13 mouse cellular contexts compared by ENCODE assay signal in the genomic region with DNA sequence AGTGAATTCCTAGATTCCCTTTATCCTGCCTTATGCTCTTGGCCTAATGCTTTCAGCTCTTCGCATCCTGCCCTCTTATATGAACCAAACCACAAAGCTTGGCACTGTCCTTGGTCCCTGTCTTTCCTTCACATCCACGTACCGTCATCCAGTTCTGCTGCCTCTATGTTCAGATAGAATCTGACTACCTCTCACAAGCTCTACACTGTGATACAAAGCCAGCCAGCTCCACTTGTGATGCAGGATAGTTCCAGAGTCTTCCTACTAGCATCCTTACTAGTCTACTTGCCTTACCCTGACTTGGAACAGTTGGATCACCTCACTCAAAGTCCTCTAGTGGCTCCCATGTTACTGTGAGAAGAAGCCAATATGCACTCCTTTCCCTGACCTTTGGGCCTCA. TPM values are rescaled to one million over a fixed set of nuclear protein-coding genes. Genes with fewer than 3 reads are reported as not detected.
DNase-seq lines count a peak whose midpoint lies in the region; ATAC-seq and TF ChIP-seq lines count a peak whose summit lies in the region.
"Had no signal": no experiment of that assay in that cellular context is flagged by ENCODE, and none has a peak within 500 bp of the region (broad histone marks: within the 10 kb centered on the region; RNA-seq: fewer than 3 reads in every experiment).

No protein-coding gene starts in this region.

- no peak for TF ChIP-seq CTCF in liver, adult 2 months (IDR thresholded peaks at IDR 0.05; ENCODE audit: low read depth, low read length)

- DNase-seq in heart, adult 11 months: peak; percentile 78
- no peak for DNase-seq in heart, postnatal 10 days
- no peak for DNase-seq in liver, adult 2 months (ENCODE audit: extremely low read depth, low read depth, low spot score)
- no peak for DNase-seq in liver, embryonic 11.5 days (ENCODE audit: low spot score)
- DNase-seq in testis, postnatal 10 days (ENCODE audit: low spot score): peak; percentile 19
- DNase-seq in testis, postnatal 14 days (ENCODE audit: low spot score): no peak
- DNase-seq in spleen, adult 12 weeks (ENCODE audit: low spot score): no peak

- TF ChIP-seq POLR2A in liver, adult 2 months (IDR thresholded peaks at IDR 0.05; ENCODE audit: extremely low read depth, insufficient read depth, low read length): no peak

- peaks cover 10% of the 10 kb centered on the region; the same call in 1 of the 2 replicates for H3K79me2 ChIP-seq in liver, adult 2 months (ENCODE audit: control insufficient read depth, insufficient read depth, low read length)

- 0 out of 2 replicates have a peak overlapping the region, but pooled peaks have one; percentile 3 for H3K9ac ChIP-seq in liver, adult 2 months (ENCODE audit: low read depth, low read length)
- H3K9ac ChIP-seq in liver, embryonic 11.5 days (ENCODE audit: low read depth, low read length): no peak overlapping the region

- no peak overlapping the region for H3K4me2 ChIP-seq in liver, embryonic 11.5 days

- H3K27ac ChIP-seq in liver, adult 2 months (replicated peaks; ENCODE audit: insufficient read depth, low read depth, low read length): peak overlapping the region; percentile 43
- H3K27ac ChIP-seq in liver, embryonic 11.5 days (ENCODE audit: low read depth, low read length): no peak overlapping the region

- peaks cover 17% of the 10 kb centered on the region for H3K4me1 ChIP-seq in liver, adult 2 months (ENCODE audit: control insufficient read depth, insufficient read depth, low read length)
- peaks cover 13% of the 10 kb centered on the region for H3K4me1 ChIP-seq in liver, embryonic 11.5 days (replicated peaks; ENCODE audit: control insufficient read depth, insufficient read depth, low read length)

- no peak overlapping the region for H3K4me3 ChIP-seq in liver, adult 2 months (ENCODE audit: insufficient read depth, low read depth, low read length)
- no peak overlapping the region for H3K4me3 ChIP-seq in liver, embryonic 11.5 days (ENCODE audit: low read depth, low read length)

- H3K27me3 ChIP-seq in liver, adult 2 months (ENCODE audit: control insufficient read depth, insufficient read depth, low read length): no peaks in the 10 kb centered on the region
- H3K27me3 ChIP-seq in liver, embryonic 11.5 days (replicated peaks; ENCODE audit: control insufficient read depth, insufficient read depth, low read length): no peaks in the 10 kb centered on the region

- peaks cover 7% of the 10 kb centered on the region for H3K36me3 ChIP-seq in liver, adult 2 months (ENCODE audit: control insufficient read depth, insufficient read depth, low read length)
- H3K36me3 ChIP-seq in liver, embryonic 11.5 days (ENCODE audit: control insufficient read depth, insufficient read depth, low read length): peaks cover under 1% of the 10 kb centered on the region; the same call in 1 of the 2 replicates

- H3K9me3 ChIP-seq in liver, embryonic 11.5 days (ENCODE audit: control insufficient read depth, low read length): no peaks in the 10 kb centered on the region

- 67% methylated on average over 3 of the region's 3 CpGs for WGBS in liver, adult 2 months
- 93% methylated on average over 3 of the region's 3 CpGs for WGBS in liver, embryonic 11.5 days

- intact Hi-C loops in heart, postnatal 10 days (cut with DNase I): no loop called here

- ATAC-seq in liver, embryonic 11.5 days (replicated peaks; ENCODE audit: low FRiP score): no peak
- ATAC-seq in inflammation-experienced regulatory T-cells, adult 6 months: no peak

RNA-seq across cellular contexts. Expression of a gene that starts 2.4 kb away (rescaled TPM):
- 100 to 1,000 TPM; 213 to 228 TPM for total RNA-seq in heart, postnatal 10 days (2021)
- 28.0 and 30.0 TPM in 2 replicates for total RNA-seq in liver, adult 2 months (2014; rRNA removed)
- polyA plus RNA-seq in liver, adult 2 months (2012; rRNA removed): 47.6 and 56.5 TPM in 2 replicates
- polyA plus RNA-seq in liver, embryonic 11.5 days (2014; fragmentation: Nextera tagmentation; extraction: Ambion mirVana): 12.7 and 13.2 TPM in 2 replicates
- 10 to 100 TPM; 10.9 to 18.7 (median 17.1) TPM for polyA plus RNA-seq in inflammation-experienced regulatory T-cells, adult 6 months (2017; shearing (Covaris generic))

RNA-seq across cellular contexts. Expression of a gene that starts 8.4 kb away (rescaled TPM):
- total RNA-seq in heart, postnatal 10 days (2021): 10 to 100 TPM; 44.2 to 48.1 TPM
- total RNA-seq in liver, adult 2 months (2014; rRNA removed): 17.9 and 20.1 TPM in 2 replicates
- 2.5 and 4.6 TPM in 2 replicates for polyA plus RNA-seq in liver, adult 2 months (2012; rRNA removed)
- polyA plus RNA-seq in liver, embryonic 11.5 days (2014; fragmentation: Nextera tagmentation; extraction: Ambion mirVana): 90.6 and 97.6 TPM in 2 replicates
- polyA plus RNA-seq in inflammation-experienced regulatory T-cells, adult 6 months (2017; shearing (Covaris generic)): 100 to 1,000 TPM; 117 to 168 (median 166) TPM

RNA-seq across cellular contexts. Expression of a gene that starts 48.5 kb away (rescaled TPM):
- total RNA-seq in heart, postnatal 10 days (2021): not detected
- total RNA-seq in liver, adult 2 months (2014; rRNA removed): 0.67 TPM in 1 of 2 replicates, not detected in the other
- polyA plus RNA-seq in liver, adult 2 months (2012; rRNA removed): 0.16 and 0.49 TPM in 2 replicates
- 0.40 TPM in 1 of 2 replicates, not detected in the other for polyA plus RNA-seq in liver, embryonic 11.5 days (2014; fragmentation: Nextera tagmentation; extraction: Ambion mirVana)
- 1 to 10 TPM; 1.6 to 1.7 (median 1.7) TPM for polyA plus RNA-seq in inflammation-experienced regulatory T-cells, adult 6 months (2017; shearing (Covaris generic))
- total RNA-seq: gastrocnemius, adult 18-20 months; left cerebral cortex, postnatal 10 days; monocyte, adult 5-6 weeks had no signal
- polyA plus RNA-seq: heart, embryonic 11.5 days; urinary bladder, adult 2 months had no signal

Comparison
In these comparisons a context has a peak if more than half of its experiments do, and no peak if none do; other contexts are left out.
1. DNase-seq: peak in heart, adult 11 months (single experiment) and testis, postnatal 10 days (single experiment); none in heart, postnatal 10 days (0 of 2), liver, adult 2 months (single experiment), liver, embryonic 11.5 days (single experiment), testis, postnatal 14 days (single experiment) and spleen, adult 12 weeks (single experiment).
2. RNA of a gene that starts 8.4 kb away (polyA plus RNA-seq): 117 to 168 TPM in inflammation-experienced regulatory T-cells, adult 6 months and 90.6 to 97.6 TPM in liver, embryonic 11.5 days; 2.5 to 4.6 TPM in liver, adult 2 months; every median in the first group is over 10 times any median in the second.